Mouse (Mus musculus): ENCODE results near the gene Scd3.
A peak's percentile ranks its signal among the peaks of the same experiment; 100 is the strongest.

DNA sequence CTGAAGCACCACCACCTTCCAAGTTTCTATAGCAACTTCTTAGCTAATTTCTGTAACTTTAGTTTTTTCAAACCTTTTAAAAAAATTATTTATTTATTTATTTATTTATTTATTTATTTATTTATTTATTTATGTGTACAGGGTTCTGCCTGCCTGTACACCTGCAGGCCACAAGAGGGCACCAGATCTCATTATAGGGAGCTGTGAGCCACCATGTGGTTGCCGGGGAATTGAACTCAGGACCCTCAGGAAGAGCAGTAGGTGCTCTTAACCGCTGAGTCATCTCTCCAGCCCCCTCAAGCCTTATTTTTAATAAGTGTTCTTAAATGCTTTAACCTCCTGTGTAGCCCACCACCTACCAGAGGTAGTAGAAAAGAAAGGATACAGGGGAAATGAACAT, 4.1 kb upstream of the Scd3 start:
- TF ChIP-seq CTCF (IDR thresholded peaks at IDR 0.05; ENCODE audit: control insufficient read depth, insufficient read depth, insufficient read length) (peak; percentile 12), MYOG (IDR thresholded peaks at IDR 0.05; ENCODE audit: control insufficient read depth, extremely low read depth, insufficient read length) (no peak), MYOD1 (IDR thresholded peaks at IDR 0.05; ENCODE audit: control insufficient read depth, insufficient read length, low read depth) (no peak), USF1 (IDR thresholded peaks at IDR 0.05; ENCODE audit: low read depth) (no peak), MAX (IDR thresholded peaks at IDR 0.05) (no peak), CEBPB (IDR thresholded peaks at IDR 0.05; ENCODE audit: low read depth) (no peak)

All from C2C12 (cell line).